Mouse (Mus musculus): ENCODE data around the gene Hapln4. TPM values are rescaled to one million over a fixed set of nuclear protein-coding genes. Genes with fewer than 3 reads are reported as not detected.
A peak's percentile ranks its signal among the peaks of the same experiment; 100 is the strongest.
"Not testable (repeated sequence)": the region's sequence is repeated elsewhere in the genome, so short reads cannot be mapped to it uniquely, and the experiment has no call there.

The Hapln4 gene
- 0.19 and 0.28 TPM in 2 replicates for polyA plus RNA-seq (2014; fragmentation: Nextera tagmentation; extraction: Ambion mirVana)

GRCm38 (mm10) chr8:70083285-70083684, at the start of gene Hapln4:
Gene Hapln4 (plus strand): TSS chr8:70083457.
- Histone ChIP-seq H3K9ac (ENCODE audit: low read length) (peak within 1 kb of the TSS; percentile 36), H3K4me1 (ENCODE audit: control insufficient read depth, insufficient read depth, low read length) (peaks cover 6% of the 10 kb centered on the region), H3K9me3 (replicated peaks; ENCODE audit: control insufficient read depth, low read length) (no peaks in the 10 kb centered on the region), H3K4me3 (ENCODE audit: low read depth, low read length) (peak within 1 kb of the TSS; percentile 31), H3K4me2 (ENCODE audit: low read length) (peak within 1 kb of the TSS; percentile 68), H3K27ac (ENCODE audit: low read depth, low read length) (no peak within 1 kb of the TSS), H3K36me3 (ENCODE audit: control insufficient read depth, insufficient read depth, low read length) (no peaks in the 10 kb centered on the region), H3K27me3 (replicated peaks; ENCODE audit: control insufficient read depth, insufficient read depth, low read length) (peaks cover 57% of the 10 kb centered on the region)
- peak; percentile 63 for DNase-seq (ENCODE audit: low spot score)
- no peak for ATAC-seq
- under 1% methylated on average over 26 of the region's 26 CpGs for WGBS

DNA sequence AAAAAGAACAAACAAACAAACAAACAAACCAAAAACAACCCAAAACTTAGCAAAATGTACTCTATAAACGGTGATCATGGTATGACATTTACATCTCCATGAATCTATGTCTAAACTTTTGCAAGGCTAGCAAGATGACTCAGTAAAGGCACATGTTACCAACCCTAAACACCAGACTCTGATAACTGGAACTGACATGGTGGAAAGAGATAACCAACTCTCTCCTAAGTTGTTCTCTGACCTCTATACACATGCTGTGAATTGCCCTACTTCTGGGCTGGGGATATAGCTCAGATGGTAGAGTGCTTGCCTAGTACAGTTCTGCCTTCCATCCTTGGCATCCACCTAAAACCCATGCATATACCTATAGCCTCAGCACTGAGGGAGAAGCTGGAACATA, 45.3 kb upstream of the Hapln4 start:
- no peak overlapping the region for H3K4me3 ChIP-seq (ENCODE audit: low read depth, low read length)
- no peaks in the 10 kb centered on the region for H3K9me3 ChIP-seq (replicated peaks; ENCODE audit: control insufficient read depth, low read length)
- no peaks in the 10 kb centered on the region for H3K27me3 ChIP-seq (replicated peaks; ENCODE audit: control insufficient read depth, insufficient read depth, low read length)
- WGBS, result 88% methylated on average over 1 of the region's 1 CpGs
- DNase-seq (ENCODE audit: low spot score), result no peak
- peaks cover 6% of the 10 kb centered on the region; the same call in 1 of the 2 replicates for H3K36me3 ChIP-seq (ENCODE audit: control insufficient read depth, insufficient read depth, low read length)
- H3K9ac ChIP-seq (ENCODE audit: low read length), result no peak overlapping the region
- no peak overlapping the region for H3K4me2 ChIP-seq (ENCODE audit: low read length)
- no peak overlapping the region for H3K27ac ChIP-seq (ENCODE audit: low read depth, low read length)
- ATAC-seq, result no peak
- peaks cover 14% of the 10 kb centered on the region for H3K4me1 ChIP-seq (ENCODE audit: control insufficient read depth, insufficient read depth, low read length)

GRCm38 (mm10) chr8:70041885-70042546, 41.2 kb upstream of the Hapln4 start:
- peaks cover 3% of the 10 kb centered on the region; the same call in 1 of the 2 replicates for H3K36me3 ChIP-seq (ENCODE audit: control insufficient read depth, insufficient read depth, low read length)
- no peak; the same call in 1 of the 2 replicates for ATAC-seq
- peak overlapping the region; percentile 88 for H3K4me2 ChIP-seq (ENCODE audit: low read length)
- peak overlapping the region; percentile 98 for H3K9ac ChIP-seq (ENCODE audit: low read length)
- H3K27me3 ChIP-seq (replicated peaks; ENCODE audit: control insufficient read depth, insufficient read depth, low read length), result no peaks in the 10 kb centered on the region
- H3K4me1 ChIP-seq (ENCODE audit: control insufficient read depth, insufficient read depth, low read length), result peaks cover 20% of the 10 kb centered on the region
- H3K9me3 ChIP-seq (replicated peaks; ENCODE audit: control insufficient read depth, low read length), result no peaks in the 10 kb centered on the region
- peak overlapping the region; percentile 64; the same call in 1 of the 2 replicates for H3K27ac ChIP-seq (ENCODE audit: low read depth, low read length)
- DNase-seq (ENCODE audit: low spot score), result peak; percentile 9
- H3K4me3 ChIP-seq (ENCODE audit: low read depth, low read length), result peak overlapping the region; percentile 100
- 2% methylated on average over 47 of the region's 47 CpGs for WGBS

- no peaks in the 10 kb centered on the region for H3K27me3 ChIP-seq (replicated peaks; ENCODE audit: control insufficient read depth, insufficient read depth, low read length)
- H3K4me3 ChIP-seq (ENCODE audit: low read depth, low read length), result peak within 1 kb of the TSS; percentile 100
- no peaks in the 10 kb centered on the region for H3K36me3 ChIP-seq (ENCODE audit: control insufficient read depth, insufficient read depth, low read length)
- ATAC-seq (peak; percentile 98), DNase-seq (ENCODE audit: low spot score) (peak; percentile 98)
- peak within 1 kb of the TSS; percentile 88 for H3K4me2 ChIP-seq (ENCODE audit: low read length)
- no peaks in the 10 kb centered on the region for H3K9me3 ChIP-seq (replicated peaks; ENCODE audit: control insufficient read depth, low read length)
- peak within 1 kb of the TSS; percentile 64 for H3K27ac ChIP-seq (ENCODE audit: low read depth, low read length)
- WGBS, result under 1% methylated on average over 65 of the region's 65 CpGs
- H3K9ac ChIP-seq (ENCODE audit: low read length), result peak within 1 kb of the TSS; percentile 98
- H3K4me1 ChIP-seq (ENCODE audit: control insufficient read depth, insufficient read depth, low read length), result peaks cover 20% of the 10 kb centered on the region
Observed at GRCm38 (mm10) chr8:70042583-70043455, 40.4 kb upstream of the Hapln4 start, which contains the start of the genes Mau2 and Sugp1. Gene Mau2 (minus strand): TSS chr8:70042734. Gene Sugp1 (plus strand): TSS chr8:70042813.

DNA sequence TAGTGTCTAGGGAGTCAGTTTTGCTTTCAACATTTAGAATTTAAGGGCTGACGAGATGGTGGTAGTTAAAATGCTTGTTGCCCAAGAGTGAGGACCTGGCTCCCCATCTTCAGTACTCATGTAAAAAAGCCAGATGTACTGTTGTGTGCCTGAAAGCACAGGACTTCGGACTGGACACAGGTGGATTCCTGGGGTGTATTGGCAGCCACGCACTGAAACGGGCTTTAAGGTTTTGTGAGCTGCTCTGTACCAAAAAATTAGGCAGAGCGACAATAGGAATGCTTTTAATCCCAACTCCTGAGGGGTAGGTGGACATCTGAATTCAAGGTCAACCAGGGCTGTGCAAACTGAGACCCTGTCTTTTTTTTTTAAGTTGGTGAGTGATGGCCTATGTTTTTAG, 39.3 kb upstream of the Hapln4 start:
- 87% methylated on average over 5 of the region's 5 CpGs for WGBS

DNA sequence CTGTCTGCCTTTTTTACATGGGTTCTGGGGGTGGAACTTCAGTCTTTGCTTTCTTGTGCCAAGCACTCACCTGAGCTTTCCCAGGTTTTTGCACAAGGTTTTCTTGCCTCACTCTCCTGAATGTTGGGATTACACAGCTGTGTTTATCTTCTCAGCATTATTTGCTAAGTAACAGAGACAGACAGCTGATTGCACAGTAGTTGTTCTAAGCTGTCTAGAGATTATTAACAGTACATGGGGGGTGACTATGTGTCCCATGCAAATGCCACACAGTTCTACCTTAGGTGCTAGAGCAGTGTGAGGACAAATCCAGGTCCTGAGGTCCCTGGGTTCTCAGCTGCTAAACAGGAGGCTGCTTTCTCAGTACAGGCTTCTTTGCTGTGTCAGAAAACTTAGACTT, 33.6 kb upstream of the Hapln4 start:
- no peaks in the 10 kb centered on the region for H3K27me3 ChIP-seq (replicated peaks; ENCODE audit: control insufficient read depth, insufficient read depth, low read length)
- no peak overlapping the region for H3K4me2 ChIP-seq (ENCODE audit: low read length)
- no peaks in the 10 kb centered on the region for H3K9me3 ChIP-seq (replicated peaks; ENCODE audit: control insufficient read depth, low read length)
- peaks cover 56% of the 10 kb centered on the region for H3K36me3 ChIP-seq (ENCODE audit: control insufficient read depth, insufficient read depth, low read length)
- H3K4me1 ChIP-seq (ENCODE audit: control insufficient read depth, insufficient read depth, low read length), result no peaks in the 10 kb centered on the region
- no peak overlapping the region for H3K4me3 ChIP-seq (ENCODE audit: low read depth, low read length)
- no peak overlapping the region for H3K27ac ChIP-seq (ENCODE audit: low read depth, low read length)
- DNase-seq (ENCODE audit: low spot score), result no peak
- no peak for ATAC-seq
- no peak overlapping the region for H3K9ac ChIP-seq (ENCODE audit: low read length)

More for the DNA sequence above, 39.3 kb upstream of the Hapln4 start:
- H3K27me3 ChIP-seq (replicated peaks; ENCODE audit: control insufficient read depth, insufficient read depth, low read length), result no peaks in the 10 kb centered on the region
- peaks cover 20% of the 10 kb centered on the region for H3K4me1 ChIP-seq (ENCODE audit: control insufficient read depth, insufficient read depth, low read length)
- no peak for DNase-seq (ENCODE audit: low spot score)
- peak overlapping the region; percentile 88 for H3K4me2 ChIP-seq (ENCODE audit: low read length)
- H3K9ac ChIP-seq (ENCODE audit: low read length), result no peak overlapping the region
- no peak overlapping the region for H3K27ac ChIP-seq (ENCODE audit: low read depth, low read length)
- peaks cover 8% of the 10 kb centered on the region for H3K36me3 ChIP-seq (ENCODE audit: control insufficient read depth, insufficient read depth, low read length)
- no peak overlapping the region; the same call in 1 of the 2 replicates for H3K4me3 ChIP-seq (ENCODE audit: low read depth, low read length)
- no peak for ATAC-seq
- no peaks in the 10 kb centered on the region for H3K9me3 ChIP-seq (replicated peaks; ENCODE audit: control insufficient read depth, low read length)

GRCm38 (mm10) chr8:70050434-70050833, 32.8 kb upstream of the Hapln4 start:
- WGBS, result 94% methylated on average over 5 of the region's 5 CpGs
- not testable (repeated sequence) for DNase-seq (ENCODE audit: low spot score); H3K9me3 ChIP-seq (replicated peaks; ENCODE audit: control insufficient read depth, low read length); H3K4me3 ChIP-seq (ENCODE audit: low read depth, low read length); ATAC-seq; H3K4me2 ChIP-seq (ENCODE audit: low read length); H3K4me1 ChIP-seq (ENCODE audit: control insufficient read depth, insufficient read depth, low read length); H3K27ac ChIP-seq (ENCODE audit: low read depth, low read length); H3K27me3 ChIP-seq (replicated peaks; ENCODE audit: control insufficient read depth, insufficient read depth, low read length); H3K9ac ChIP-seq (ENCODE audit: low read length)
- H3K36me3 ChIP-seq (ENCODE audit: control insufficient read depth, insufficient read depth, low read length), result peaks cover 63% of the 10 kb centered on the region

DNA sequence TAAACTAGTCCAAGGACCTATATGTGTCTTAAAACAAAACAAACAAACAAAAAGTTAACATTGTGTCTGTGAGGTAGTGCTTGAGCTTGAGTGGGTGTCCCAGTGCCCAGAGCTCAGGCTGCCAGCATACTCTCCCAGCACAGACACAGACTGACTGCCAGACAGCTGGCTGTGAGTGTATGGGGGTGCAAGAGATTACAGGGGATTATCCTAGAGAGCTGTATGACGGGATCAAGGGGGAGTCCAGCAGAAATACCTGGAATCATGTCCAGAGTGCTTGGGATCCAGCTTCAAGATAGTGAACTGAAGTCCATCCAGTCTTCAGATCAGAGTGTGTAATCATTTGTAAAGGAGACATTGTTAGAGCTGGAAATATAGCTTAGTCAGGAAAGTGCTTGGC, 25.5 kb upstream of the Hapln4 start:
- Histone ChIP-seq H3K4me3 (ENCODE audit: low read depth, low read length) (no peak overlapping the region), H3K9ac (ENCODE audit: low read length) (no peak overlapping the region), H3K27me3 (replicated peaks; ENCODE audit: control insufficient read depth, insufficient read depth, low read length) (no peaks in the 10 kb centered on the region), H3K27ac (ENCODE audit: low read depth, low read length) (no peak overlapping the region), H3K4me1 (ENCODE audit: control insufficient read depth, insufficient read depth, low read length) (no peaks in the 10 kb centered on the region), H3K4me2 (ENCODE audit: low read length) (no peak overlapping the region), H3K36me3 (ENCODE audit: control insufficient read depth, insufficient read depth, low read length) (peaks cover 95% of the 10 kb centered on the region), H3K9me3 (replicated peaks; ENCODE audit: control insufficient read depth, low read length) (no peaks in the 10 kb centered on the region)
- DNase-seq (ENCODE audit: low spot score), result no peak
- WGBS, result 52% methylated on average over 1 of the region's 1 CpGs
- ATAC-seq, result no peak
